Mouse (Mus musculus): Measurements from ENCODE around the gene Kcnj9.

GRCm38 (mm10) chr1:172331422-172331947 is 2.4 kb upstream of the Kcnj9 start:
- TF ChIP-seq CTCF (IDR thresholded peaks at IDR 0.05; ENCODE audit: borderline replicate concordance, extremely low read depth, insufficient read depth, insufficient read length) (no peak), POLR2A (IDR thresholded peaks at IDR 0.05; ENCODE audit: borderline replicate concordance, extremely low read depth, insufficient read depth, insufficient read length, poor library complexity, severe bottlenecking) (no peak)
